Mouse (Mus musculus) forebrain, postnatal 0 days (tissue): Measurements from ENCODE around the gene Sik3. TPM values are rescaled to one million over a fixed set of nuclear protein-coding genes. Genes with fewer than 3 reads are reported as not detected.
"Not testable (repeated sequence)": the region's sequence is repeated elsewhere in the genome, so short reads cannot be mapped to it uniquely, and the experiment has no call there.

ENCODE experiments used
- ATAC-seq: fragments of 200-750 bp; cut with Nextera tagmentation; 2 replicates; pipeline ENCODE4 v1.8.0; 2017; ENCODE audit warnings: mild to moderate bottlenecking, moderate library complexity
- DNase-seq: peaks from one replicate; pipeline ENCODE4 v3.0.0-alpha.2; 2015
- H3K27ac ChIP-seq: fragments of 300-500 bp; sonication (generic); 2 replicates; pipeline ENCODE4 v1.5.1; 2014; ENCODE audit warnings: low read depth, mild to moderate bottlenecking, antibody characterized with exemption, low read length, moderate library complexity, mixed read lengths
- H3K27me3 ChIP-seq: fragments of 300-500 bp; sonication (generic); 2 replicates; pipeline ENCODE4 v1.6.1; 2014; ENCODE audit warnings: mild to moderate bottlenecking, low read length, mixed read lengths; ENCODE audit not compliant: insufficient read depth
- H3K36me3 ChIP-seq: fragments of 300-500 bp; sonication (generic); 2 replicates; pipeline ENCODE4 v1.6.1; 2014; ENCODE audit warnings: mild to moderate bottlenecking, moderate library complexity; ENCODE audit not compliant: insufficient read depth
- H3K4me1 ChIP-seq: fragments of 300-500 bp; sonication (generic); 2 replicates; pipeline ENCODE4 v1.6.1; 2014; ENCODE audit warnings: antibody characterized with exemption; ENCODE audit not compliant: insufficient read depth
- H3K4me2 ChIP-seq: fragments of 300-500 bp; sonication (generic); 2 replicates; pipeline ENCODE4 v1.6.1; 2014; ENCODE audit warnings: low read depth, mild to moderate bottlenecking, moderate library complexity
- H3K4me3 ChIP-seq: fragments of 300-500 bp; sonication (generic); 2 replicates; pipeline ENCODE4 v1.5.1; 2014; ENCODE audit warnings: low read depth, low read length, mixed read lengths
- H3K9ac ChIP-seq: fragments of 300-500 bp; sonication (generic); 2 replicates; pipeline ENCODE4 v1.6.1; 2014; ENCODE audit warnings: mild to moderate bottlenecking
- H3K9me3 ChIP-seq: fragments of 300-500 bp; sonication (generic); 2 replicates; pipeline ENCODE4 v1.6.1; 2016; ENCODE audit warnings: low read length
- CTCF ChIP-seq: sonication (generic); IDR thresholded peaks from 2 replicates; pipeline ENCODE4 v1.5.1; 2016; ENCODE audit warnings: antibody characterized with exemption, control low read depth, low read depth
- WGBS: fragments of 180-500 bp; shearing (Covaris S2); extraction: QIAGEN DNeasy Blood & Tissue Kit; methylation state at CpG from one replicate; pipeline ENCODE4 v1.1.7; 2014; 5-methylcytosine and 5-hydroxymethylcytosine counted together
- polyA plus RNA-seq: library from polyadenylated mRNA; unstranded; fragments of >200 nt; fragmentation: Nextera tagmentation; extraction: Ambion mirVana; gene quantifications from 2 replicates; pipeline ENCODE4 v1.2.1, GENCODE M21; 2015
- total RNA-seq: library from RNA; depleted of rRNA; stranded (reverse); fragments of >200 nt; gene quantifications from 2 replicates; pipeline ENCODE4 v1.2.3, GENCODE M21; 2014

Sik3 gene
- total and polyA plus RNA-seq, 2 experiments from 2014 or later = 9.3 to 27.9 TPM

- 51% methylated on average over 7 of the region's 7 CpGs for WGBS
- no peaks in the 10 kb centered on the region for H3K27me3 ChIP-seq
- ATAC-seq = peak; percentile 80
- no peaks in the 10 kb centered on the region for H3K9me3 ChIP-seq
- H3K4me2 ChIP-seq = no peak overlapping the region
- TF ChIP-seq CTCF = no peak
- DNase-seq = peak; percentile 14
- no peaks in the 10 kb centered on the region for H3K36me3 ChIP-seq
- no peak overlapping the region for H3K9ac ChIP-seq
- H3K4me3 ChIP-seq = no peak overlapping the region
- H3K4me1 ChIP-seq = no peaks in the 10 kb centered on the region; the same call in none of the 2 replicates
- no peak overlapping the region for H3K27ac ChIP-seq
Measured at GRCm38 (mm10) chr9:46083490-46083893, 70.9 kb downstream of the Sik3 start.

GRCm38 (mm10) chr9:46085898-46086297, 73.3 kb downstream of the Sik3 start:
- no peak for ATAC-seq
- Histone ChIP-seq H3K9ac (no peak overlapping the region), H3K9me3 (no peaks in the 10 kb centered on the region), H3K4me2 (no peak overlapping the region), H3K4me1 (no peaks in the 10 kb centered on the region; the same call in none of the 2 replicates), H3K27me3 (no peaks in the 10 kb centered on the region), H3K36me3 (no peaks in the 10 kb centered on the region), H3K4me3 (no peak overlapping the region), H3K27ac (no peak overlapping the region)
- no peak for DNase-seq
- TF ChIP-seq CTCF = no peak
- WGBS = 78% methylated on average over 7 of the region's 7 CpGs

- H3K36me3 ChIP-seq = no peaks in the 10 kb centered on the region
- no peak overlapping the region for H3K9ac ChIP-seq
- no peak overlapping the region for H3K27ac ChIP-seq
- H3K27me3 ChIP-seq = no peaks in the 10 kb centered on the region
- H3K9me3 ChIP-seq = no peaks in the 10 kb centered on the region
- DNase-seq (no peak), ATAC-seq (no peak)
- TF ChIP-seq CTCF = no peak
- H3K4me3 ChIP-seq = no peak overlapping the region
- H3K4me2 ChIP-seq = no peak overlapping the region
- no peaks in the 10 kb centered on the region; the same call in none of the 2 replicates for H3K4me1 ChIP-seq
- 80% methylated on average over 3 of the region's 3 CpGs for WGBS
Measured at GRCm38 (mm10) chr9:46086826-46087225, 74.2 kb downstream of the Sik3 start.

DNA sequence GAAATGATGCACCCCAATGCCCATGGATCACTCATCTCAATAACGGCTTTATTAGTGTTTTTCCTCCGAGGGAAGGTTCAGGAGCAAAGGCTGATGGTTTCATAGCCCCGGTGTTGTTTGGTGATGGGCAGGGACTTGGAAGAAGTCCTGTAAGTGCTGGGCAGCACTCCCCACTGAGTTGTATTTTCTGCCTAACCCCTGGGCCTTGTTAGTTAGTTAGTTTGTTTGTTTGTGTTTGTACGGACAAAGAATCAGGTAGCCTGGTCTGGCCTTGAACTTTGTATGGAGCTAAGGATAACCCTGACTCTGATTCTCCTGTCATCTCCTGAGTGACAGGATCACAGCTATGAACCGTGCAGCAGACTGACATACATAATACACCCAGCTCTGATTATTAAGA, 74.8 kb downstream of the Sik3 start:
- WGBS = 77% methylated on average over 5 of the region's 5 CpGs
- Histone ChIP-seq H3K9me3 (no peaks in the 10 kb centered on the region), H3K36me3 (no peaks in the 10 kb centered on the region), H3K4me3 (no peak overlapping the region), H3K4me1 (no peaks in the 10 kb centered on the region; the same call in none of the 2 replicates), H3K4me2 (no peak overlapping the region), H3K27me3 (no peaks in the 10 kb centered on the region), H3K9ac (no peak overlapping the region), H3K27ac (no peak overlapping the region)
- DNase-seq = no peak
- TF ChIP-seq CTCF = no peak
- ATAC-seq = no peak

- DNase-seq (no peak), ATAC-seq (no peak)
- Histone ChIP-seq H3K27ac (no peak overlapping the region), H3K4me2 (no peak overlapping the region), H3K36me3 (no peaks in the 10 kb centered on the region), H3K27me3 (no peaks in the 10 kb centered on the region), H3K9ac (no peak overlapping the region), H3K4me1 (no peaks in the 10 kb centered on the region), H3K9me3 (no peaks in the 10 kb centered on the region), H3K4me3 (no peak overlapping the region)
- no peak for TF ChIP-seq CTCF
- 86% methylated on average over 10 of the region's 10 CpGs for WGBS
Measured at GRCm38 (mm10) chr9:46088722-46089121, 76.1 kb downstream of the Sik3 start.

DNA sequence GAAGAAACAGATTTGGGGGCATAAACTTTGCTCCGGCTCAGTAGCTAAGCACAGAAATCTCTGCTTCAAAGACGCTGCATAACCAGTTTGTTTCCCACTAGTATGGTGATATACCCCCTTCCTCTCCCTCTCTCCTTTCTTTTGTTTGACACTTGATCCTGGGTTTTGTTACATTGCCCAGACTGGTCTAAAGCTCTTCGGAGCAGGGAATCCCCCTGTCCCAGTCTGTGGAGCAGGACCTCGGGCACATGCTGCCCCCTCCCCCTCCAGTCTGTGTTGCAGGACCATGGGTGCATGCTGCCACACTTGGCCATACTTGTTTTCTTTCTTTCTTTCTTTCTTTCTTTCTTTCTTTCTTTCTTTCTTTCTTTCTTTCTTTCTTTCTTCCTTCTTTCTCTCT, 77.4 kb downstream of the Sik3 start:
- H3K27me3 ChIP-seq = no peaks in the 10 kb centered on the region
- DNase-seq = no peak
- no peaks in the 10 kb centered on the region for H3K9me3 ChIP-seq
- no peak overlapping the region for H3K4me2 ChIP-seq
- H3K4me3 ChIP-seq = no peak overlapping the region
- H3K27ac ChIP-seq = no peak overlapping the region
- TF ChIP-seq CTCF = no peak
- 33% methylated on average over 4 of the region's 4 CpGs for whole genome bisulfite sequencing
- no peak for ATAC-seq
- no peak overlapping the region for H3K9ac ChIP-seq
- H3K36me3 ChIP-seq = no peaks in the 10 kb centered on the region
- no peaks in the 10 kb centered on the region for H3K4me1 ChIP-seq

- not testable (repeated sequence) for H3K27ac ChIP-seq, H3K4me1 ChIP-seq, H3K9me3 ChIP-seq, ATAC-seq, DNase-seq, H3K4me3 ChIP-seq, H3K27me3 ChIP-seq, H3K9ac ChIP-seq, H3K36me3 ChIP-seq, H3K4me2 ChIP-seq
- WGBS = 69% methylated on average over 1 of the region's 1 CpGs
Measured at GRCm38 (mm10) chr9:46091157-46091556, 78.5 kb downstream of the Sik3 start.

- Histone ChIP-seq H3K4me3 (no peak overlapping the region), H3K4me1 (no peaks in the 10 kb centered on the region), H3K9ac (no peak overlapping the region), H3K36me3 (no peaks in the 10 kb centered on the region), H3K27ac (no peak overlapping the region), H3K9me3 (no peaks in the 10 kb centered on the region), H3K27me3 (no peaks in the 10 kb centered on the region), H3K4me2 (no peak overlapping the region)
- no peak for TF ChIP-seq CTCF
- 94% methylated on average over 6 of the region's 6 CpGs for WGBS
- no peak for ATAC-seq
- DNase-seq = no peak
Measured at GRCm38 (mm10) chr9:46092633-46093032, 80.0 kb downstream of the Sik3 start.
